Mouse (Mus musculus): Measurements from ENCODE around the gene Mta3. TPM values are rescaled to one million over a fixed set of nuclear protein-coding genes. Genes with fewer than 3 reads are reported as not detected.

Mta3 gene
- polyA plus RNA-seq, 2 experiments, result 43.1 to 47.8 TPM

DNA sequence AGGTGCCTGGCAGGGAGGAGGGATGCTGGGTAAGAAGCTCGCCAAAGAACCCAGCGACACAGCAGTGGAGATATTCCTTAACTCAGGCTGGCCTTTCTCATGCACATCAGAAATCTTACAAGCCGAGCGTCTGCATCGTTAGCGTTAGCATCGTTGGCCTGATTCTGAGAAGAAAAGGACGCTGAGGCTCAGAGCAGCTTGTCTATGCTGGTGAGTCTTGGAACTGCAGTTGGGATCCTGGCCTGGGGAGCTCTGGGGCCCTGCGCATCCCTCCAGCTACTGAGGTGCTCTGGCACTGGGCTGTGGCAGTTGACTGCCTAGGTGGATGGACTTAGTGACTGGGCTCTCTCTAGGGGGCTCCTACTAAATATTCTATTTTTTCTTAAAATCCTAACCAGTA is 133.2 kb downstream of the Mta3 start:
- H3K9ac ChIP-seq (ENCODE audit: low read depth, low read length, severe bottlenecking), result no peak overlapping the region
- H3K27ac ChIP-seq (replicated peaks; ENCODE audit: low read depth, low read length), result no peak overlapping the region
- H3K4me2 ChIP-seq (replicated peaks; ENCODE audit: low read depth, low read length, severe bottlenecking), result no peak overlapping the region
- H3K9me3 ChIP-seq (ENCODE audit: control insufficient read depth, low read length), result no peaks in the 10 kb centered on the region
- no peak for TF ChIP-seq POLR2A (IDR thresholded peaks at IDR 0.05; ENCODE audit: borderline replicate concordance, extremely low read depth, insufficient read depth, insufficient read length)
- no peak for DNase-seq (ENCODE audit: low spot score)
- H3K36me3 ChIP-seq (ENCODE audit: control insufficient read depth, insufficient read depth, low read length), result no peaks in the 10 kb centered on the region
- peaks cover 27% of the 10 kb centered on the region for H3K4me1 ChIP-seq (ENCODE audit: control insufficient read depth, insufficient read depth, low read length)
- ATAC-seq (ENCODE audit: low FRiP score, low read depth), result no peak
- WGBS, result 61% methylated on average over 9 of the region's 9 CpGs
- H3K27me3 ChIP-seq (ENCODE audit: control insufficient read depth, insufficient read depth, low read length), result no peaks in the 10 kb centered on the region
- H3K4me3 ChIP-seq (replicated peaks; ENCODE audit: low read length), result no peak overlapping the region

DNA sequence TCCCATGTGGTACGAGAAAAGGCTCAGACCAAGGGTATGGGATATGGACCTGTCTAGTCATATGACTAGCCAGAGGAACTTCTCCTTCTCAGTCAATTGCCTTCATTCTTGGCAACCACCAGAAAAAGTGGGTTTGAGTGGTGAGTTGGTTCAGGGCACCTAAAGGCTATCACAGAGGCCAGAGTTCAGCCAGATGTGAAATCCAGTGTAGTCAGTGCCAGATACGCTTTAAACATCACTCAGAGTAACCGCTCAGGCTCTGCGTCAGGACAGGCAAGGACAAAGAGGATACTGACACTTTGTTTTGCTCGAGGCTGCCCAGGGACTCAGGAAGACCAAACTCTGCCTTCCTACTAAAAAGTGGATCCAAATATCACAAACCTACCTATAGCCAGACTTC is 135.0 kb downstream of the Mta3 start:
- Histone ChIP-seq H3K4me1 (ENCODE audit: control insufficient read depth, insufficient read depth, low read length) (peaks cover 16% of the 10 kb centered on the region), H3K4me2 (replicated peaks; ENCODE audit: low read depth, low read length, severe bottlenecking) (no peak overlapping the region), H3K27ac (replicated peaks; ENCODE audit: low read depth, low read length) (no peak overlapping the region), H3K4me3 (replicated peaks; ENCODE audit: low read length) (no peak overlapping the region), H3K36me3 (ENCODE audit: control insufficient read depth, insufficient read depth, low read length) (no peaks in the 10 kb centered on the region), H3K9me3 (ENCODE audit: control insufficient read depth, low read length) (no peaks in the 10 kb centered on the region), H3K27me3 (ENCODE audit: control insufficient read depth, insufficient read depth, low read length) (no peaks in the 10 kb centered on the region), H3K9ac (ENCODE audit: low read depth, low read length, severe bottlenecking) (no peak overlapping the region)
- no peak for TF ChIP-seq POLR2A (IDR thresholded peaks at IDR 0.05; ENCODE audit: borderline replicate concordance, extremely low read depth, insufficient read depth, insufficient read length)
- DNase-seq (ENCODE audit: low spot score), result no peak
- 87% methylated on average over 5 of the region's 5 CpGs for WGBS
- no peak for ATAC-seq (ENCODE audit: low FRiP score, low read depth)

DNA sequence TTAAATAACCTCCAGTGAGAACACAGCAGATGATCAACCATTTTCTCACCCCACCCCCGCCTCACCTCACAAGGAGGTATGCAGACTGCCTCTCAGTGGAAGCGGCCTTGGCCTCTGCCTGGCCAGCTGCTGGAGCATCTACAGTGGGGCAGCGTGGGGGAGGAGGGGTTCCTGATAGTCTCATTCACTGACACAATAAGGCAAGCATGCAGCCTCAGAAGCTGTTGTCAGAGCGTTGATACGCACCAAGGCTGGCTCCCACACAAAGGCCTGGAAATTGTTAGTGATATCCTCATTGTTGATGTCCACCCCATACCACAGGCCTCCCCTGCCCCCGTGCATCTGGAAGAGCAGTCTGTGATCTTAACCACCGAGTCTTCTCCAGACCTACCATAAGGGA is 137.8 kb downstream of the Mta3 start:
- ATAC-seq (ENCODE audit: low FRiP score, low read depth), result no peak
- Histone ChIP-seq H3K27me3 (ENCODE audit: control insufficient read depth, insufficient read depth, low read length) (no peaks in the 10 kb centered on the region), H3K9ac (ENCODE audit: low read depth, low read length, severe bottlenecking) (no peak overlapping the region), H3K4me1 (ENCODE audit: control insufficient read depth, insufficient read depth, low read length) (peaks cover 3% of the 10 kb centered on the region; the same call in 1 of the 2 replicates), H3K36me3 (ENCODE audit: control insufficient read depth, insufficient read depth, low read length) (no peaks in the 10 kb centered on the region), H3K27ac (replicated peaks; ENCODE audit: low read depth, low read length) (no peak overlapping the region), H3K4me2 (replicated peaks; ENCODE audit: low read depth, low read length, severe bottlenecking) (no peak overlapping the region), H3K9me3 (ENCODE audit: control insufficient read depth, low read length) (no peaks in the 10 kb centered on the region), H3K4me3 (replicated peaks; ENCODE audit: low read length) (no peak overlapping the region)
- TF ChIP-seq POLR2A (IDR thresholded peaks at IDR 0.05; ENCODE audit: borderline replicate concordance, extremely low read depth, insufficient read depth, insufficient read length), result no peak
- DNase-seq (ENCODE audit: low spot score), result no peak
- 68% methylated on average over 7 of the region's 7 CpGs for WGBS

DNA sequence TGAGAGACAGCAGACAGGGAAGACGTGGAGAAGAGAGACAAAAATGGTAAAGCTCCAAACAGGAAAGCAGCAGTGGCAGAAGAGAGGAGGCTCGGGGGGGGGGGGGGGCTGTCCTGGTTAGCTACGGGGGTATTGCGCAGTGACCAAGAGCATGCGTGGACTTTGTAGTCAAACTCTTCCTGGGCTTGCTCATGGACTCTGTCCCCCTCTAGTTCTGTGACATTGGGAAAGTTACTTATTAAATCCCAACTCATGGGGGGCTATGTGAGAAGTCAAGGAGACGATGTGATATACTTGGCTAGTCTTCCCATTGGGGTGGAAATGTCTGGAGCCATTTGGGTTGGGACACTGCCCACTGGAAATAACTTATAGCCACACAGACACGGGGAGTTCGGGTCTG is 139.6 kb downstream of the Mta3 start:
- peaks cover 3% of the 10 kb centered on the region; the same call in 1 of the 2 replicates for H3K4me1 ChIP-seq (ENCODE audit: control insufficient read depth, insufficient read depth, low read length)
- H3K27ac ChIP-seq (replicated peaks; ENCODE audit: low read depth, low read length), result no peak overlapping the region
- no peak overlapping the region for H3K4me2 ChIP-seq (replicated peaks; ENCODE audit: low read depth, low read length, severe bottlenecking)
- DNase-seq (ENCODE audit: low spot score), result no peak
- H3K36me3 ChIP-seq (ENCODE audit: control insufficient read depth, insufficient read depth, low read length), result no peaks in the 10 kb centered on the region
- H3K9me3 ChIP-seq (ENCODE audit: control insufficient read depth, low read length), result no peaks in the 10 kb centered on the region
- WGBS, result 80% methylated on average over 6 of the region's 8 CpGs
- no peak for TF ChIP-seq POLR2A (IDR thresholded peaks at IDR 0.05; ENCODE audit: borderline replicate concordance, extremely low read depth, insufficient read depth, insufficient read length)
- H3K9ac ChIP-seq (ENCODE audit: low read depth, low read length, severe bottlenecking), result no peak overlapping the region
- no peak for ATAC-seq (ENCODE audit: low FRiP score, low read depth)
- H3K4me3 ChIP-seq (replicated peaks; ENCODE audit: low read length), result no peak overlapping the region
- no peaks in the 10 kb centered on the region for H3K27me3 ChIP-seq (ENCODE audit: control insufficient read depth, insufficient read depth, low read length)

DNA sequence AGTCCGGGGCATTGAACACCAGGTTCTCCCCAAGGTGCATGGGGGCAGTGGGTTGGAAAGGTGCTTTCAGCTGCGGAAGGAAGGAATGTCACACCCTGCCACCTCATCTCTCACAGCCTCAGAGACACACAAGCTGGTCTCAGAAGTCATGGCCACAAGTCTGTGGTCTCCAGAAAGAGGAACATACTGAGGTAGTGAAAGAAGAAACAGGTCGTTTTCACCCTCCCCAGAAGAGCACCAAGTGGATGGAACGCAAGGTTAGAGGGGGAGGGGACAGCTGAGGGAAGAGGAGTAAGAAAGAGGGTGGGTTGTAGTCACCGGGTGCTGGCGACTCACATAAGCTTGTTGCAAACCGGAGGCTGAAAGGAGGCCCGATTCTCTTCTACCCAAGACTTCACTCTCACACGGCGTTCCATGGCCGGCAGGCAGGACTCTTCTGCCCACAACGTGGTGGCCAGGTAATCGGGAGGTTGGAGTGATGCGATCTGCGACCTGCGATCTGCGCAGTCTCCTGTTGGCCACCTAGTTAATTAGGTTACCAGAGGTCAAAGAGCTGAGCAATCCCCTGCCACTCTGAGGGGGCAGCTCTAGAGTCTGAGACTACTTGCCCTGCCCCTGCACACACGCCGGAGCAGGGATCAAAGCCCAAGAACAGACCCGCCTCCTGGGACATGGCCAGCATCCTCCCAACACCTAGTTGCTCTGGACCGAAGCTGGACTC is 140.5 kb downstream of the Mta3 start:
- no peak for TF ChIP-seq POLR2A (IDR thresholded peaks at IDR 0.05; ENCODE audit: borderline replicate concordance, extremely low read depth, insufficient read depth, insufficient read length)
- DNase-seq (ENCODE audit: low spot score) (no peak), ATAC-seq (ENCODE audit: low FRiP score, low read depth) (no peak)
- Histone ChIP-seq H3K4me2 (replicated peaks; ENCODE audit: low read depth, low read length, severe bottlenecking) (no peak overlapping the region), H3K36me3 (ENCODE audit: control insufficient read depth, insufficient read depth, low read length) (no peaks in the 10 kb centered on the region), H3K4me3 (replicated peaks; ENCODE audit: low read length) (no peak overlapping the region), H3K4me1 (ENCODE audit: control insufficient read depth, insufficient read depth, low read length) (peaks cover 3% of the 10 kb centered on the region; the same call in 1 of the 2 replicates), H3K27me3 (ENCODE audit: control insufficient read depth, insufficient read depth, low read length) (no peaks in the 10 kb centered on the region), H3K27ac (replicated peaks; ENCODE audit: low read depth, low read length) (no peak overlapping the region), H3K9me3 (ENCODE audit: control insufficient read depth, low read length) (no peaks in the 10 kb centered on the region), H3K9ac (ENCODE audit: low read depth, low read length, severe bottlenecking) (no peak overlapping the region)
- 75% methylated on average over 21 of the region's 21 CpGs for WGBS

Measured in limb, embryonic 14.5 days (tissue).